Mouse (Mus musculus) heart, adult 2 months (tissue): ENCODE measurements at regions not wholly inside any gene's neighbourhood (a gene's known extent, or its start where the extent isn't known, plus 50 kb on each side); places are given as distances from the start of the nearest gene placed in this dataset.

Source experiments
- CTCF ChIP-seq: fragments of 200-600 bp; IDR thresholded peaks from 2 replicates; pipeline ENCODE4 v1.8.1; 2022; ENCODE audit warnings: antibody characterized with exemption, mild to moderate bottlenecking, moderate library complexity
- EP300 ChIP-seq: fragments of 200-500 bp; IDR thresholded peaks from 2 replicates; pipeline ENCODE4 v1.6.1; 2011; ENCODE audit warnings: low read depth, low read length, control low read depth; ENCODE audit not compliant: insufficient read depth
- POLR2A ChIP-seq: fragments of 200-500 bp; IDR thresholded peaks from 2 replicates; pipeline ENCODE4 v1.6.1; 2011; ENCODE audit warnings: mild to moderate bottlenecking, low read depth, low read length, control low read depth; ENCODE audit not compliant: insufficient read depth

DNA sequence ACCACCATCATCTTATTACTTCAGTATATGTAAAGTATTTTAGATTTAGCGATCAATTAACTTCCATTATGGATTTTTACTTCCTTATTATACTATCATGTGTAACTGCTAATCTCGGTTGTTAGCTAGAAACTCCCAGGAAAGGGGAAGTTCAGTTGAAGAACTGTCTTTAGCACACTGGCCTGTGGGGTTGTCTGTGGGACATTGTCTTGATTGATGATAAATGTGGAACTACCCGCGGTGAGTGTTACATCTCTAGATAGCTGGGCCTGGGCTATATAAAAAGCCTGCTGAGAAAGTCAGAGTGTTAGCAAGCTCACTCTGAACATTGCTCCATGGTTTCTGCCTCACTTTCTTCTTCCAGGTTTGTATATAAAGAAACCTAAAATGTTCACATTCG is 423.2 kb upstream of the Ghitm start:
- TF ChIP-seq POLR2A (no peak), CTCF (no peak), EP300 (no peak)
